In the genomic region with DNA sequence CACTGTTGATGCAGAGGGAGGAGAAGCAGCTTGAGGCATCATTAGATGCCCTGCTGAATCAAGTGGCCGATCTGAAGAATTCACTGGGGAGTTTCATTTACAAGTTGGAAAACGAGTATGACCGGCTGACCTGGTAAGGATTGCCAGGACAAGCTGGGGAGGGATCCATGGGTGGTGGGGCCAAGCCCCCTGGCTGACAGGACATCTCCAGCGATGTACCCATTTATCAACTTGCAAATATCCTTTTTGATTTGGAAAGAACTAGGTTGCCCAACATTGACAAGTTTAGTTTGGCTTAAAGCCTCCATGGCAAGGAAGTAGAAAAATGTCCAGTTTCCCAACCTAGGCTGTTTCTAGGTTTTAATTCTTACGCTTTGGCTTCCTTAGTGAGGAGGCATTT, we compare ENCODE assay signal across 23 mouse cellular contexts. TPM values are rescaled to one million over a fixed set of nuclear protein-coding genes. Genes with fewer than 3 reads are reported as not detected.
DNase-seq lines count a peak whose midpoint lies in the region; ATAC-seq lines count a peak whose summit lies in the region.
"Had no signal": no experiment of that assay in that cellular context is flagged by ENCODE, and none has a peak within 500 bp of the region (broad histone marks: within the 10 kb centered on the region; RNA-seq: fewer than 3 reads in every experiment).

No protein-coding gene starts in this region.

- no peak overlapping the region for H3K27ac ChIP-seq in liver, embryonic 16.5 days (ENCODE audit: low read length)
- H3K27ac ChIP-seq: embryonic facial prominence, embryonic 12.5 days; forebrain, embryonic 10.5 days; gastrocnemius, adult 2 months; heart, adult 2 months; heart, embryonic 15.5 days; hindbrain, embryonic 13.5 days; hindbrain, postnatal 0 days had no signal

- intact Hi-C loops in gastrocnemius, postnatal 14 days (cut with DNase I; ENCODE audit: low total_unique reads): loop anchor here (5.0 kb wide), 1 partner anchor 161 kb away; no protein-coding TSS in a partner anchor

- no peaks in the 10 kb centered on the region for H3K9me3 ChIP-seq in erythroblast, embryonic 14.5 days (ENCODE audit: control insufficient read depth, low read length)
- H3K9me3 ChIP-seq in liver, embryonic 16.5 days (replicated peaks; ENCODE audit: control insufficient read depth, low read length): no peaks in the 10 kb centered on the region
- H3K9me3 ChIP-seq: embryonic facial prominence, embryonic 12.5 days; forebrain, embryonic 10.5 days; G1E; heart, embryonic 15.5 days; hindbrain, embryonic 13.5 days had no signal

- ATAC-seq in erythroblast, adult 5-6 weeks (replicated peaks; ENCODE audit: low FRiP score, poor library complexity, severe bottlenecking): no peak
- ATAC-seq in liver, embryonic 16.5 days (ENCODE audit: low read depth): no peak
- ATAC-seq: CD4-positive, CD25-positive, alpha-beta regulatory T cell, adult 4 months; forebrain, embryonic 14.5 days; hindbrain, postnatal 0 days had no signal

- H3K4me1 ChIP-seq in erythroblast, embryonic 14.5 days (ENCODE audit: control insufficient read depth): peaks cover 37% of the 10 kb centered on the region
- H3K4me1 ChIP-seq in liver, embryonic 16.5 days (ENCODE audit: control insufficient read depth, low read depth, low read length): peaks cover 27% of the 10 kb centered on the region

- DNase-seq in adipocyte (ENCODE audit: low spot score): peak; percentile 81
- peak; percentile 92 for DNase-seq in gonadal fat pad, adult 2 months (ENCODE audit: low read depth)
- no peak for DNase-seq in gastrocnemius, postnatal 14 days
- DNase-seq in ovary, adult 18-20 months (ENCODE audit: low spot score): no peak
- DNase-seq: adrenal gland, postnatal 25 days; cerebellum, adult 11-12 months; cerebellum, adult 9-10 months; cerebellum, postnatal 25 days; gastrocnemius, adult 2 months; gastrocnemius, postnatal 36 days; heart, adult 2 months; heart, postnatal 14 days had no signal

- peak overlapping the region; percentile 89 for H3K4me3 ChIP-seq in erythroblast, embryonic 14.5 days (replicated peaks)
- H3K4me3 ChIP-seq in liver, embryonic 16.5 days (ENCODE audit: low read depth, low read length): no peak overlapping the region
- H3K4me3 ChIP-seq: heart, adult 2 months had no signal

- WGBS in liver, embryonic 16.5 days (ENCODE audit: insufficient replicate concordance): 82% methylated on average over 5 of the region's 5 CpGs

- peaks cover 69% of the 10 kb centered on the region for H3K36me3 ChIP-seq in erythroblast, embryonic 14.5 days (ENCODE audit: control insufficient read depth)
- H3K36me3 ChIP-seq in liver, embryonic 16.5 days (ENCODE audit: control insufficient read depth, insufficient read depth): peaks cover 37% of the 10 kb centered on the region

- H3K9ac ChIP-seq in liver, embryonic 16.5 days (ENCODE audit: low read depth, low read length): no peak overlapping the region

- peak overlapping the region; percentile 78; the same call in 1 of the 2 replicates for H3K4me2 ChIP-seq in liver, embryonic 16.5 days (ENCODE audit: low read depth, low read length)

- H3K27me3 ChIP-seq in erythroblast, embryonic 14.5 days (ENCODE audit: control insufficient read depth): no peaks in the 10 kb centered on the region
- H3K27me3 ChIP-seq in liver, embryonic 16.5 days (ENCODE audit: control insufficient read depth, insufficient read depth, low read depth, low read length): no peaks in the 10 kb centered on the region
- H3K27me3 ChIP-seq: embryonic facial prominence, embryonic 12.5 days; heart, embryonic 15.5 days; hindbrain, embryonic 13.5 days had no signal

RNA-seq across cellular contexts. Expression of a gene that starts 1.7 kb away (rescaled TPM):
- 6.4 and 8.6 TPM in 2 replicates for polyA plus RNA-seq in erythroblast, embryonic 14.5 days (2012)
- total RNA-seq in erythroblast, adult 5-6 weeks (2015; ENCODE audit: low replicate concordance): 30.0 and 32.2 TPM in 2 replicates
- 37.6 and 66.2 TPM in 2 replicates for total RNA-seq in erythroblast, adult 5-6 weeks (2017; ENCODE audit: low replicate concordance)
- 36.9 and 45.5 TPM in 2 replicates for polyA plus RNA-seq in gonadal fat pad, adult 2 months (2012; rRNA removed)
- polyA plus RNA-seq in liver, embryonic 16.5 days (2015; fragmentation: Nextera tagmentation; extraction: Ambion mirVana): 60.9 and 64.3 TPM in 2 replicates
- total RNA-seq in gastrocnemius, postnatal 14 days (2021): 10 to 100 TPM; 37.6 to 38.3 TPM

RNA-seq across cellular contexts. Expression of a gene that starts 1.8 kb away (rescaled TPM):
- polyA plus RNA-seq in erythroblast, embryonic 14.5 days (2012): 8.5 and 9.3 TPM in 2 replicates
- total RNA-seq in erythroblast, adult 5-6 weeks (2015; ENCODE audit: low replicate concordance): 13.3 and 14.2 TPM in 2 replicates
- total RNA-seq in erythroblast, adult 5-6 weeks (2017; ENCODE audit: low replicate concordance): 14.1 and 21.6 TPM in 2 replicates
- polyA plus RNA-seq in gonadal fat pad, adult 2 months (2012; rRNA removed): 18.1 and 20.6 TPM in 2 replicates
- 2.1 and 3.1 TPM in 2 replicates for polyA plus RNA-seq in liver, embryonic 16.5 days (2015; fragmentation: Nextera tagmentation; extraction: Ambion mirVana)
- 1 to 10 TPM; 5.6 to 7.1 TPM for total RNA-seq in gastrocnemius, postnatal 14 days (2021)

RNA-seq across cellular contexts. Expression of a gene that starts 17.0 kb away (rescaled TPM):
- 8.2 and 9.2 TPM in 2 replicates for polyA plus RNA-seq in erythroblast, embryonic 14.5 days (2012)
- total RNA-seq in erythroblast, adult 5-6 weeks (2015; ENCODE audit: low replicate concordance): 15.2 and 35.9 TPM in 2 replicates
- total RNA-seq in erythroblast, adult 5-6 weeks (2017; ENCODE audit: low replicate concordance): 21.7 and 22.0 TPM in 2 replicates
- 120 and 164 TPM in 2 replicates for polyA plus RNA-seq in gonadal fat pad, adult 2 months (2012; rRNA removed)
- polyA plus RNA-seq in liver, embryonic 16.5 days (2015; fragmentation: Nextera tagmentation; extraction: Ambion mirVana): 79.5 and 85.1 TPM in 2 replicates
- total RNA-seq in gastrocnemius, postnatal 14 days (2021): 10 to 100 TPM; 13.9 to 18.8 TPM

RNA-seq across cellular contexts. Expression of a gene that starts 26.3 kb away (rescaled TPM):
- 24.8 and 31.7 TPM in 2 replicates for polyA plus RNA-seq in erythroblast, embryonic 14.5 days (2012)
- 25.1 and 32.5 TPM in 2 replicates for total RNA-seq in erythroblast, adult 5-6 weeks (2015; ENCODE audit: low replicate concordance)
- 30.8 and 46.6 TPM in 2 replicates for total RNA-seq in erythroblast, adult 5-6 weeks (2017; ENCODE audit: low replicate concordance)
- 5.1 and 8.8 TPM in 2 replicates for polyA plus RNA-seq in gonadal fat pad, adult 2 months (2012; rRNA removed)
- 149 and 164 TPM in 2 replicates for polyA plus RNA-seq in liver, embryonic 16.5 days (2015; fragmentation: Nextera tagmentation; extraction: Ambion mirVana)
- total RNA-seq in gastrocnemius, postnatal 14 days (2021): 1 to 10 TPM; 4.7 to 6.0 TPM

RNA-seq across cellular contexts. Expression of a gene that starts 46.4 kb away (rescaled TPM):
- 0.11 and 0.13 TPM in 2 replicates for polyA plus RNA-seq in erythroblast, embryonic 14.5 days (2012)
- total RNA-seq in erythroblast, adult 5-6 weeks (2015; ENCODE audit: low replicate concordance): 3.6 TPM in 1 of 2 replicates, not detected in the other
- total RNA-seq in erythroblast, adult 5-6 weeks (2017; ENCODE audit: low replicate concordance): 1.1 TPM in 1 of 2 replicates, not detected in the other
- 0.06 and 0.07 TPM in 2 replicates for polyA plus RNA-seq in gonadal fat pad, adult 2 months (2012; rRNA removed)
- 6.1 and 7.3 TPM in 2 replicates for polyA plus RNA-seq in liver, embryonic 16.5 days (2015; fragmentation: Nextera tagmentation; extraction: Ambion mirVana)
- total RNA-seq in gastrocnemius, postnatal 14 days (2021): not detected
- total RNA-seq: adrenal gland, postnatal 25 days; gastrocnemius, adult 2 months; gastrocnemius, postnatal 36 days; hindbrain, postnatal 0 days had no signal
- polyA plus RNA-seq: CD4-positive, CD25-positive, alpha-beta regulatory T cell, adult 4 months; hindbrain, postnatal 0 days had no signal

Comparison
In these comparisons a context has a peak if more than half of its experiments do, and no peak if none do; other contexts are left out.
1. DNase-seq: peak in adipocyte (single experiment) and gonadal fat pad, adult 2 months (single experiment); none in gastrocnemius, postnatal 14 days (single experiment) and ovary, adult 18-20 months (single experiment).